1 mouse cellular context compared by ENCODE assay signal in the genomic region with DNA sequence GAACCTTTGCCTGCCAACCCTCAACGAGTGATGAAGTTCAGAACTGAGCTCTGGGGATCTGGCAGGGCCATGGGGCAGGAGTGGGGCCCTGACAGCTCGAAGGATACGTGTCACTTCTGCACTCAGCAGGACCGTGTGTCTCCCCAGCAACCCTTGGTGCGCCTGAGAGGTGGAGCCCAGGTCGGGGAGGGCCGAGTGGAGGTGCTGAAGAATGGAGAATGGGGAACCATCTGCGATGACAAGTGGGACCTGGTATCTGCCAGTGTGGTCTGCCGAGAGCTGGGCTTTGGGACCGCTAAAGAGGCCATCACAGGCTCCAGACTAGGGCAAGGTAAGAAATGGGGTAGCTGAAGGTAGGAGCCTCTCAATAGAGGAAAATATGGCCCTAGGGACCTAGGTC. TPM values are rescaled to one million over a fixed set of nuclear protein-coding genes. Genes with fewer than 3 reads are reported as not detected.
"Had no signal": no experiment of that assay in that cellular context is flagged by ENCODE, and none has a peak within 500 bp of the region (broad histone marks: within the 10 kb centered on the region; RNA-seq: fewer than 3 reads in every experiment).

No protein-coding gene starts in this region.

RNA-seq across cellular contexts. Expression of a gene that starts 54.3 kb away (rescaled TPM):
- total RNA-seq: forebrain, postnatal 0 days had no signal
